Mouse (Mus musculus): ENCODE measurements around the gene Pnrc1. TPM values are rescaled to one million over a fixed set of nuclear protein-coding genes. Genes with fewer than 3 reads are reported as not detected.
A peak's percentile ranks its signal among the peaks of the same experiment; 100 is the strongest.

Gene Pnrc1
- total and polyA plus RNA-seq, 3 experiments: 7.6 to 14.4 TPM; not detected in 1

DNA sequence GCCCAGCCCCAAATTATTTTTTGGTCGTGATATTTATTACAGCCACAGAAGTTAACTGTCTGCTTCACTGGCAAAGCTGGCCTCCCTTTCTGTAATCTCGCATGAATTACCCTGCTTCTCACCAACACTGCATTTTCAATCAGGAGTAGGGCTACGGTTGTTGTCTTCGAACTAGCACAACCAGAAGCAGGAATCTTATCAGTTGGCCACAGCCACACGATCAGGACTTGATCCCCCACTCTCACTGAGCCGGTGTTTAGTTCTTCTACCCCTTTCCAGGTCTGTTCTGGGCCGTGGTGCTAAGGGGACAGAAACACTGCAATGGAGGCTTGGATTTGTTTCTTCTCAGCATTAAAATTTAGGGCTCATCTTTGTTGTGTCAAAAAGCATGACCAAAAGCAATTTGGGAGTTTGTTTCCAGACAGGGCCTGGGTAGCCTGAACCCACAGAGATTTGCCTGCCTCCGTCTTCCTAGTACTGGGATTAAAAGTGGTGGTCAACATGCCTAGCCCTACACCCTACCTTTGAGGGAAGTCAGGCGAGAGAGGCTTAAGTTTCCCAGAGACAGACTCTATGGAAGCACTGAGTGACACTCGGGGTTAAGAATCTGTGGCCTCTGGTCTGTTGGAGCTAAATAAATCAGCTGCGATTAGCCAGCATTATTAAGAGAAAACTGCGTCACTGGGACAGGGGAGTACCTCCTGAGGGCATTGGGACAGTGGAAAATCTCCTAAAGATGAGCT lies 46.8 kb downstream of the Pnrc1 start:
- Histone ChIP-seq H3K9ac (ENCODE audit: control insufficient read depth, low read depth, low read length, poor library complexity, severe bottlenecking) (no peak overlapping the region), H3K9me3 (replicated peaks; ENCODE audit: insufficient read depth, low read length) (no peaks in the 10 kb centered on the region), H3K36me3 (ENCODE audit: control insufficient read depth in 1 of 2, insufficient read depth in 2 of 2, low read length in 2 of 2) (peaks cover 7 to 24% of the 10 kb centered on the region in 2 experiments), H3K27me3 (ENCODE audit: control insufficient read depth in 1 of 2, insufficient read depth in 2 of 2, low read length in 2 of 2) (no peaks in the 10 kb centered on the region), H3K79me2 (ENCODE audit: control insufficient read depth, insufficient read depth, low read length, poor library complexity) (peaks cover 11% of the 10 kb centered on the region), H3K4me1 (ENCODE audit: control insufficient read depth in 1 of 2, insufficient read depth in 2 of 2, low read length in 2 of 2) (peaks cover 3 to 19% of the 10 kb centered on the region in 2 experiments; a peak in 3 of 4 replicates), H3K4me3 (ENCODE audit: control insufficient read depth in 1 of 2, insufficient read depth in 1 of 2, low read depth in 2 of 2, low read length in 2 of 2) (no peak overlapping the region), H3K27ac (ENCODE audit: control insufficient read depth, low read depth, low read length) (peak overlapping the region; percentile 52)
- TF ChIP-seq E2F4 (IDR thresholded peaks at IDR 0.05; ENCODE audit: borderline replicate concordance, low read depth, low read length) (no peak), TAL1 (IDR thresholded peaks at IDR 0.05; ENCODE audit: low read length) (peak; percentile 74), TCF12 (IDR thresholded peaks at IDR 0.05; ENCODE audit: low read depth, low read length) (peak; percentile 48; the same call in 1 of the 2 replicates), RCOR1 (IDR thresholded peaks at IDR 0.05; ENCODE audit: low read depth, low read length) (peak; percentile 6; the same call in 1 of the 2 replicates), GATA1 (IDR thresholded peaks at IDR 0.05; ENCODE audit: low read depth, low read length) (peak; percentile 76), KAT2A (conservative IDR thresholded peaks at IDR 0.05; ENCODE audit: low read depth, low read length) (no peak), ZC3H11A (IDR thresholded peaks at IDR 0.05; ENCODE audit: low read depth, low read length) (no peak), CHD2 (IDR thresholded peaks at IDR 0.05; ENCODE audit: low read length) (no peak), CHD1 (IDR thresholded peaks at IDR 0.05; ENCODE audit: low read depth, low read length) (no peak), EP300 (IDR thresholded peaks at IDR 0.05; ENCODE audit: low read depth in 1 of 2, low read length in 2 of 2) (peak in 1 of 2 experiments; percentile 38; a peak in 1 of 4 replicates), HCFC1 (IDR thresholded peaks at IDR 0.05; ENCODE audit: low read depth, low read length) (no peak)
- DNase-seq (ENCODE audit: low read depth, low spot score): peak; percentile 71

DNA sequence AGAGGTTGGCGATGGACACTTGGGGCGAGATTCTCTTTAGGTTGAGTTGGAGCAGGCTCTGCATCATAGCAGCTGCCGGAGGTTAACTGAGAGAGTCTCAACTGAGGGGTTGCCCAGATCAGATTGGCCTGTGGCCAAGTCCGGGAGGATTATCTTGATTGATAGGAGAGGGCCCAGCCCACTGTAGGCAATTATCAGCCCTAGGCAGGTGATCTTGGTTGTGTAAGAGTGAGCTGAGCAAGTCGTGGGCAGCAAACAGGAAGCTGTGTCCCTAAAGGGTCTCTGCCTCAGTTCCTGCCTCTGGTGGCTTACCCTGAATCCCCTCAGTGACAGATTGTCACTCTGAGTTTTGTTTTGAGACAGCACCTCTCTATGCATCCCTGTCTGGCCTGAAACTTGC lies 47.4 kb downstream of the Pnrc1 start:
- H3K79me2 ChIP-seq (ENCODE audit: control insufficient read depth, insufficient read depth, low read length, poor library complexity): peaks cover 9% of the 10 kb centered on the region
- peak; percentile 34 for DNase-seq (ENCODE audit: low read depth, low spot score)
- H3K27me3 ChIP-seq (ENCODE audit: control insufficient read depth in 1 of 2, insufficient read depth in 2 of 2, low read length in 2 of 2): no peaks in the 10 kb centered on the region
- peaks cover 7 to 24% of the 10 kb centered on the region in 2 experiments for H3K36me3 ChIP-seq (ENCODE audit: control insufficient read depth in 1 of 2, insufficient read depth in 2 of 2, low read length in 2 of 2)
- H3K27ac ChIP-seq (ENCODE audit: control insufficient read depth, low read depth, low read length): peak overlapping the region; percentile 52
- peaks cover 3 to 19% of the 10 kb centered on the region in 2 experiments; a peak in 3 of 4 replicates for H3K4me1 ChIP-seq (ENCODE audit: control insufficient read depth in 1 of 2, insufficient read depth in 2 of 2, low read length in 2 of 2)
- no peak overlapping the region for H3K4me3 ChIP-seq (ENCODE audit: control insufficient read depth in 1 of 2, insufficient read depth in 1 of 2, low read depth in 2 of 2, low read length in 2 of 2)
- no peak overlapping the region for H3K9ac ChIP-seq (ENCODE audit: control insufficient read depth, low read depth, low read length, poor library complexity, severe bottlenecking)
- no peaks in the 10 kb centered on the region for H3K9me3 ChIP-seq (replicated peaks; ENCODE audit: insufficient read depth, low read length)
- TF ChIP-seq ETS1 (IDR thresholded peaks at IDR 0.05; ENCODE audit: low read depth, low read length) (0 out of 2 replicates have a peak, but pooled peaks have one; percentile 29), USF1 (IDR thresholded peaks at IDR 0.05; ENCODE audit: low read depth, low read length) (no peak), BHLHE40 (IDR thresholded peaks at IDR 0.05; ENCODE audit: borderline replicate concordance, low read depth, low read length) (peak; percentile 67; the same call in 1 of the 2 replicates), GABPA (IDR thresholded peaks at IDR 0.05; ENCODE audit: low read depth, low read length) (no peak), RCOR1 (IDR thresholded peaks at IDR 0.05; ENCODE audit: low read depth, low read length) (no peak; the same call in 1 of the 2 replicates), EP300 (IDR thresholded peaks at IDR 0.05; ENCODE audit: low read depth in 1 of 2, low read length in 2 of 2) (peak; percentile 49 to 63), CTCF (IDR thresholded peaks at IDR 0.05 in 2 of 3, conservative IDR thresholded peaks at IDR 0.05 in 1 of 3; ENCODE audit: control insufficient read depth in 1 of 3, insufficient read depth in 1 of 3, low read depth in 2 of 3, low read length in 3 of 3, poor library complexity in 1 of 3, severe bottlenecking in 1 of 3) (no peak), MXI1 (IDR thresholded peaks at IDR 0.05; ENCODE audit: low read depth, low read length) (0 out of 2 replicates have a peak, but pooled peaks have one; percentile 41), ZMIZ1 (IDR thresholded peaks at IDR 0.05; ENCODE audit: low read depth, low read length) (no peak), ZC3H11A (IDR thresholded peaks at IDR 0.05; ENCODE audit: low read depth, low read length) (no peak), RAD21 (IDR thresholded peaks at IDR 0.05; ENCODE audit: low read depth, low read length) (no peak), GATA1 (IDR thresholded peaks at IDR 0.05; ENCODE audit: low read depth, low read length) (peak; percentile 71), TCF12 (IDR thresholded peaks at IDR 0.05; ENCODE audit: low read depth, low read length) (peak; percentile 51; the same call in 1 of the 2 replicates), HCFC1 (IDR thresholded peaks at IDR 0.05; ENCODE audit: low read depth, low read length) (0 out of 2 replicates have a peak, but pooled peaks have one; percentile 38)

Data from MEL (cell line).